Mouse (Mus musculus): ENCODE data around the gene Ackr3.

The Ackr3 gene

GRCm38 (mm10) chr1:90230611-90231010, 26.8 kb downstream of the Ackr3 start:
- DNase-seq (ENCODE audit: low spot score), result no peak

GRCm38 (mm10) chr1:90231591-90232490, 28.1 kb downstream of the Ackr3 start:
- DNase-seq (ENCODE audit: low spot score), result no peak

- DNase-seq (ENCODE audit: low spot score), result no peak
These were observed 28.7 kb downstream of the Ackr3 start for GRCm38 (mm10) chr1:90232491-90232885.

- no peak for DNase-seq (ENCODE audit: low spot score)
These were observed 30.9 kb downstream of the Ackr3 start for GRCm38 (mm10) chr1:90234620-90235054.

GRCm38 (mm10) chr1:90236640-90237039, 32.9 kb downstream of the Ackr3 start:
- DNase-seq (ENCODE audit: low spot score), result no peak

GRCm38 (mm10) chr1:90238095-90238888, 34.5 kb downstream of the Ackr3 start:
- no peak for DNase-seq (ENCODE audit: low spot score)

- DNase-seq (ENCODE audit: low spot score), result no peak
These were observed 35.8 kb downstream of the Ackr3 start for GRCm38 (mm10) chr1:90239336-90240225.

- DNase-seq (ENCODE audit: low spot score), result no peak
These were observed 36.5 kb downstream of the Ackr3 start for GRCm38 (mm10) chr1:90240287-90240686.

- DNase-seq (ENCODE audit: low spot score), result no peak
These were observed 38.7 kb downstream of the Ackr3 start for GRCm38 (mm10) chr1:90242444-90242989.

- no peak for DNase-seq (ENCODE audit: low spot score)
These were observed 40.8 kb downstream of the Ackr3 start for GRCm38 (mm10) chr1:90244537-90244936.

GRCm38 (mm10) chr1:90245533-90245932, 41.8 kb downstream of the Ackr3 start:
- DNase-seq (ENCODE audit: low spot score), result no peak

GRCm38 (mm10) chr1:90246035-90246434, 42.3 kb downstream of the Ackr3 start:
- no peak for DNase-seq (ENCODE audit: low spot score)

- no peak for DNase-seq (ENCODE audit: low spot score)
These were observed 43.0 kb downstream of the Ackr3 start for GRCm38 (mm10) chr1:90246800-90247199.

- DNase-seq (ENCODE audit: low spot score), result no peak
These were observed 43.5 kb downstream of the Ackr3 start for GRCm38 (mm10) chr1:90247234-90247633.

- no peak for DNase-seq (ENCODE audit: low spot score)
These were observed 44.2 kb downstream of the Ackr3 start for GRCm38 (mm10) chr1:90247756-90248541.

GRCm38 (mm10) chr1:90248966-90249735, 45.4 kb downstream of the Ackr3 start:
- DNase-seq (ENCODE audit: low spot score), result no peak

GRCm38 (mm10) chr1:90250419-90250818, 46.6 kb downstream of the Ackr3 start:
- no peak for DNase-seq (ENCODE audit: low spot score)

GRCm38 (mm10) chr1:90251156-90251555, 47.4 kb downstream of the Ackr3 start:
- DNase-seq (ENCODE audit: low spot score), result no peak

GRCm38 (mm10) chr1:90253465-90253864, 49.7 kb downstream of the Ackr3 start:
- no peak for DNase-seq (ENCODE audit: low spot score)
